Mouse (Mus musculus) right cerebral cortex, postnatal 36 days (tissue): ENCODE data around the gene Wdr64.

Experiments used
- DNase-seq, 2 experiments: peaks; one replicate each; pipeline ENCODE4 v3.0.0; 2022; ENCODE audit warnings: low spot score in 2 of 2, mixed read lengths in 1 of 2

The Wdr64 gene

GRCm38 (mm10) chr1:175698293-175698692, at the start of gene Wdr64:
Gene Wdr64 (plus strand): TSS chr1:175698593.
- no peak for DNase-seq

- no peak for DNase-seq
Measured at GRCm38 (mm10) chr1:175648615-175649014, 49.8 kb upstream of the Wdr64 start.

GRCm38 (mm10) chr1:175659900-175660299, 38.5 kb upstream of the Wdr64 start:
- DNase-seq = no peak

GRCm38 (mm10) chr1:175668666-175669405, 29.6 kb upstream of the Wdr64 start:
- DNase-seq = no peak

GRCm38 (mm10) chr1:175669456-175669855, 28.9 kb upstream of the Wdr64 start:
- DNase-seq = no peak

- no peak for DNase-seq
Measured at GRCm38 (mm10) chr1:175670042-175670441, 28.4 kb upstream of the Wdr64 start.

GRCm38 (mm10) chr1:175671626-175672025, 26.8 kb upstream of the Wdr64 start:
- no peak for DNase-seq

- DNase-seq = no peak
Measured at GRCm38 (mm10) chr1:175673563-175674325, 24.6 kb upstream of the Wdr64 start.

GRCm38 (mm10) chr1:175675116-175675515, 23.3 kb upstream of the Wdr64 start:
- no peak for DNase-seq

- DNase-seq = no peak
Measured at GRCm38 (mm10) chr1:175677459-175677858, 20.9 kb upstream of the Wdr64 start.

- DNase-seq = no peak
Measured at GRCm38 (mm10) chr1:175680995-175681394, 17.4 kb upstream of the Wdr64 start.

GRCm38 (mm10) chr1:175691686-175692245, 6.6 kb upstream of the Wdr64 start:
- DNase-seq = no peak

- DNase-seq = peak; percentile 96 to 98
Measured at GRCm38 (mm10) chr1:175692246-175692996, 6.0 kb upstream of the Wdr64 start, which contains the start of the genes Opn3 and Chml. Gene Opn3 (minus strand): TSS chr1:175692776. Gene Chml (minus strand): TSS chr1:175692901.

GRCm38 (mm10) chr1:175692997-175693361, 5.4 kb upstream of the Wdr64 start:
- no peak for DNase-seq

GRCm38 (mm10) chr1:175693429-175693960, 4.9 kb upstream of the Wdr64 start:
- DNase-seq = peak in 1 of 2 experiments; percentile 18

GRCm38 (mm10) chr1:175699375-175699774, 982 bp downstream of the Wdr64 start:
- DNase-seq = no peak

GRCm38 (mm10) chr1:175699796-175700195, 1.4 kb downstream of the Wdr64 start:
- no peak for DNase-seq

- DNase-seq = no peak
Measured at GRCm38 (mm10) chr1:175701145-175701544, 2.8 kb downstream of the Wdr64 start.

- no peak for DNase-seq
Measured at GRCm38 (mm10) chr1:175707599-175707998, 9.2 kb downstream of the Wdr64 start.

GRCm38 (mm10) chr1:175708013-175708412, 9.6 kb downstream of the Wdr64 start:
- DNase-seq = no peak

GRCm38 (mm10) chr1:175712338-175712909, 14.0 kb downstream of the Wdr64 start:
- no peak for DNase-seq
